Mouse (Mus musculus): Measurements from ENCODE around the gene Prdm16.

GRCm38 (mm10) chr4:154556418-154556817 lies 80.3 kb downstream of the Prdm16 start:
- TF ChIP-seq POLR2A (IDR thresholded peaks at IDR 0.05; ENCODE audit: borderline replicate concordance, low read depth, low read length) (no peak), CTCF (IDR thresholded peaks at IDR 0.05; ENCODE audit: low read depth, low read length) (no peak)

Measured in bone marrow macrophage, adult 2 months (primary cell).